Mouse (Mus musculus): Measurements from ENCODE around the gene Pet117.
A peak's percentile ranks its signal among the peaks of the same experiment; 100 is the strongest.
"Not testable (repeated sequence)": the region's sequence is repeated elsewhere in the genome, so short reads cannot be mapped to it uniquely, and the experiment has no call there.

Pet117 gene

GRCm38 (mm10) chr2:144368400-144369019 is at the start of gene Pet117, which contains the start of gene Kat14:
Pet117 (plus strand) TSS chr2:144368996.
Kat14 (plus strand) TSS chr2:144368983.
- peak; percentile 97 for ATAC-seq (ENCODE audit: insufficient number of reproducible peaks, low FRiP score, low TSS enrichment)

- ATAC-seq (ENCODE audit: insufficient number of reproducible peaks, low FRiP score, low TSS enrichment), result no peak
Measured at GRCm38 (mm10) chr2:144324218-144324617, 44.6 kb upstream of the Pet117 start.

GRCm38 (mm10) chr2:144329451-144329850 is 39.3 kb upstream of the Pet117 start:
- ATAC-seq (ENCODE audit: insufficient number of reproducible peaks, low FRiP score, low TSS enrichment), result no peak

- ATAC-seq (ENCODE audit: insufficient number of reproducible peaks, low FRiP score, low TSS enrichment), result no peak
Measured at GRCm38 (mm10) chr2:144329937-144330336, 38.9 kb upstream of the Pet117 start.

GRCm38 (mm10) chr2:144330352-144330959 is 38.3 kb upstream of the Pet117 start:
- ATAC-seq (ENCODE audit: insufficient number of reproducible peaks, low FRiP score, low TSS enrichment), result no peak; the same call in 1 of the 2 replicates

GRCm38 (mm10) chr2:144330960-144331371 is 37.8 kb upstream of the Pet117 start:
- no peak for ATAC-seq (ENCODE audit: insufficient number of reproducible peaks, low FRiP score, low TSS enrichment)

GRCm38 (mm10) chr2:144331401-144332302 is 37.1 kb upstream of the Pet117 start, which contains the start of gene Ovol2:
Ovol2 (minus strand) TSS chr2:144332146.
- no peak for ATAC-seq (ENCODE audit: insufficient number of reproducible peaks, low FRiP score, low TSS enrichment)

GRCm38 (mm10) chr2:144332486-144332885 is 36.3 kb upstream of the Pet117 start:
- ATAC-seq (ENCODE audit: insufficient number of reproducible peaks, low FRiP score, low TSS enrichment), result no peak

- ATAC-seq (ENCODE audit: insufficient number of reproducible peaks, low FRiP score, low TSS enrichment), result no peak
Measured at GRCm38 (mm10) chr2:144333138-144333842, 35.5 kb upstream of the Pet117 start.

GRCm38 (mm10) chr2:144337230-144337629 is 31.6 kb upstream of the Pet117 start:
- ATAC-seq (ENCODE audit: insufficient number of reproducible peaks, low FRiP score, low TSS enrichment), result no peak

- no peak for ATAC-seq (ENCODE audit: insufficient number of reproducible peaks, low FRiP score, low TSS enrichment)
Measured at GRCm38 (mm10) chr2:144337701-144338100, 31.1 kb upstream of the Pet117 start.

- not testable (repeated sequence) for ATAC-seq (ENCODE audit: insufficient number of reproducible peaks, low FRiP score, low TSS enrichment)
Measured at GRCm38 (mm10) chr2:144338149-144338548, 30.6 kb upstream of the Pet117 start.

GRCm38 (mm10) chr2:144343158-144343557 is 25.6 kb upstream of the Pet117 start:
- no peak for ATAC-seq (ENCODE audit: insufficient number of reproducible peaks, low FRiP score, low TSS enrichment)

GRCm38 (mm10) chr2:144348525-144348924 is 20.3 kb upstream of the Pet117 start:
- no peak for ATAC-seq (ENCODE audit: insufficient number of reproducible peaks, low FRiP score, low TSS enrichment)

- ATAC-seq (ENCODE audit: insufficient number of reproducible peaks, low FRiP score, low TSS enrichment), result no peak
Measured at GRCm38 (mm10) chr2:144352843-144353242, 16.0 kb upstream of the Pet117 start.

- ATAC-seq (ENCODE audit: insufficient number of reproducible peaks, low FRiP score, low TSS enrichment), result no peak; the same call in none of the 2 replicates
Measured at GRCm38 (mm10) chr2:144369020-144369421, 225 bp downstream of the Pet117 start.

- ATAC-seq (ENCODE audit: insufficient number of reproducible peaks, low FRiP score, low TSS enrichment), result no peak
Measured at GRCm38 (mm10) chr2:144369511-144369910, 715 bp downstream of the Pet117 start.

GRCm38 (mm10) chr2:144371566-144371965 is 2.8 kb downstream of the Pet117 start:
- ATAC-seq (ENCODE audit: insufficient number of reproducible peaks, low FRiP score, low TSS enrichment), result no peak

GRCm38 (mm10) chr2:144373063-144373462 is 4.3 kb downstream of the Pet117 start:
- no peak for ATAC-seq (ENCODE audit: insufficient number of reproducible peaks, low FRiP score, low TSS enrichment)

GRCm38 (mm10) chr2:144375063-144375703 is 6.4 kb downstream of the Pet117 start:
- no peak for ATAC-seq (ENCODE audit: insufficient number of reproducible peaks, low FRiP score, low TSS enrichment)

Measured in cerebellum, adult (tissue).